Mouse (Mus musculus): Measurements from ENCODE around the gene Cd28. TPM values are rescaled to one million over a fixed set of nuclear protein-coding genes. Genes with fewer than 3 reads are reported as not detected.

Gene Cd28
- polyA plus RNA-seq (2014; fragmentation: Nextera tagmentation; extraction: Ambion mirVana): 0.15 and 0.42 TPM in 2 replicates

DNA sequence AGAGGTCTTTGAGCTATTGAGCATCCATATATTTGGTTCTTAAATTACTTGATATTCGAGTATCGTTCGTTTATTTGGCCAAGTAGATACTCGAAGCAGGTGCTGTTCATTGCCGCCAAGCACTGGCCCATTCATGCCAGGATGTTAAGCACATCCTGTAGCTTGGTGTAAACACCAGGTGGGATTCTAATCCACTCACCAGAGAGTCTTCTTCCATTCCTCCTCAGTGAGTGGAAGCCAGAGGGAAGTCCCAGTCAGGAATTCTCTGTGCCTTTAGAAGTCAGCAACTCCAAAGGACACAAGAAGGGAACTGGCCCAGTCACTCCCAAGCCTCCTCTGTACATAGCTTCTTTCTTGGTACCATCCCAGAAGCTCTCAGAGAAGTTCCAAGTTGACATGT is at the start of gene Cd28:
TSS of gene Cd28 (plus strand) at position 234 of the 400 bp plus-strand sequence.
- Histone ChIP-seq H3K4me2 (ENCODE audit: low read length) (no peak within 1 kb of the TSS), H3K4me3 (ENCODE audit: control insufficient read depth in 1 of 2, insufficient read depth in 1 of 2, low read depth in 1 of 2, low read length in 2 of 2) (no peak within 1 kb of the TSS), H3K27me3 (ENCODE audit: control insufficient read depth, insufficient read depth, low read length) (no peaks in the 10 kb centered on the region), H3K4me1 (ENCODE audit: control insufficient read depth in 2 of 2, insufficient read depth in 2 of 2, low read length in 2 of 2) (peaks cover 9 to 11% of the 10 kb centered on the region in 2 experiments), H3K9ac (ENCODE audit: low read length) (no peak within 1 kb of the TSS; the same call in 1 of the 2 replicates), H3K27ac (replicated peaks in 1 of 2; ENCODE audit: control insufficient read depth in 1 of 2, insufficient read depth in 1 of 2, low read depth in 2 of 2, low read length in 2 of 2) (peak within 1 kb of the TSS; percentile 82 to 83), H3K9me3 (ENCODE audit: control insufficient read depth, low read length) (no peaks in the 10 kb centered on the region), H3K36me3 (ENCODE audit: control insufficient read depth, insufficient read depth, low read length) (no peaks in the 10 kb centered on the region)
- 82% methylated on average over 5 of the region's 5 CpGs for WGBS
- ATAC-seq (ENCODE audit: insufficient number of reproducible peaks, insufficient read depth, low FRiP score, low read depth): no peak

GRCm38 (mm10) chr1:60667873-60668616 is 48.6 kb upstream of the Cd28 start:
- Histone ChIP-seq H3K4me1 (ENCODE audit: control insufficient read depth in 2 of 2, insufficient read depth in 2 of 2, low read length in 2 of 2) (peaks cover 0 to 6% of the 10 kb centered on the region in 2 experiments; a peak in 1 of 4 replicates), H3K4me2 (ENCODE audit: low read length) (peak overlapping the region; percentile 21), H3K9me3 (ENCODE audit: control insufficient read depth, low read length) (no peaks in the 10 kb centered on the region), H3K27me3 (ENCODE audit: control insufficient read depth, insufficient read depth, low read length) (no peaks in the 10 kb centered on the region), H3K9ac (ENCODE audit: low read length) (no peak overlapping the region), H3K4me3 (ENCODE audit: control insufficient read depth in 1 of 2, insufficient read depth in 1 of 2, low read depth in 1 of 2, low read length in 2 of 2) (no peak overlapping the region), H3K27ac (replicated peaks in 1 of 2; ENCODE audit: control insufficient read depth in 1 of 2, insufficient read depth in 1 of 2, low read depth in 2 of 2, low read length in 2 of 2) (peak overlapping the region; percentile 30 to 47; a peak in 2 of 4 replicates), H3K36me3 (ENCODE audit: control insufficient read depth, insufficient read depth, low read length) (no peaks in the 10 kb centered on the region)
- no peak for ATAC-seq (ENCODE audit: insufficient number of reproducible peaks, insufficient read depth, low FRiP score, low read depth)
- 73% methylated on average over 17 of the region's 17 CpGs for WGBS

DNA sequence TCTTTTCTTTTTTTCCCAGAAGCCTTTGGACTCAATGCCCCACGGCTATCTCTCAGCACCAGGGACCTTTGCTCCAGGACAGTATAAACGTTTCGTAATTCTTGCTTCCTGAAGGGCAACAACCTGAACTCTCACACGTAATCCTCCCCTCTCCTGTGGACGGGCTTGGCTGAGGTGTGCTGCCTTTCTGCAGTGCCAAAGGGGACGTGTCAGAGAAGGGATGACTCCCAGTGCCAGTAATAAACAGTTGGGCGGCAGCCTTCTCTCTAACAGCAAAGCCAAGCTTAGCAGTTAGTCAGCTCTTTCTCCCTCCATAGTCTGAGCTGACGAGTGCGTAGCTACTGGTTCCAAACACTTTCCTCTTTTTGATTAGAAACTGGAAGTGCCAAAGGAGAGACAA is 47.6 kb upstream of the Cd28 start:
- H3K9ac ChIP-seq (ENCODE audit: low read length): no peak overlapping the region
- no peak for ATAC-seq (ENCODE audit: insufficient number of reproducible peaks, insufficient read depth, low FRiP score, low read depth)
- WGBS: 69% methylated on average over 9 of the region's 9 CpGs

DNA sequence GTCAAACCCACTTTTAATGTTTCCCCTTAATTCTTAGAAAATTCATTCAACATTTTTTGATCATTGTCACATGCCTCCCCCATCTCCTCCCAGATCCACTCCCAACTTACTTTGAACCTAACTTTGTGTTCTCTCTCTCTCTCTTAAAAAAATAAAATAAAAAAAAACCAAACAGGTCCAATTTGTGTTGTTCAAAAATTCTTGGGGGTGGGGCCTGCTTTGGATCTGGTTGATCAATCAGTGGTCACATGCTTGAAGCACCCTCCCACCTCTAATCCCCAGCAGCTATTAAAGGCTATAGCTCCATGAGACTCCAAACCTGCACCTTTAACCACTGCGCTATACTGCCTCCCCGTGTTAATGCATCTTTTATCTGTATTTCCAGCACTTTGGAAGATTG is 46.9 kb upstream of the Cd28 start:
- Histone ChIP-seq H3K27me3 (ENCODE audit: control insufficient read depth, insufficient read depth, low read length) (no peaks in the 10 kb centered on the region), H3K4me2 (ENCODE audit: low read length) (no peak overlapping the region), H3K9me3 (ENCODE audit: control insufficient read depth, low read length) (no peaks in the 10 kb centered on the region), H3K4me3 (ENCODE audit: control insufficient read depth in 1 of 2, insufficient read depth in 1 of 2, low read depth in 1 of 2, low read length in 2 of 2) (no peak overlapping the region), H3K27ac (replicated peaks in 1 of 2; ENCODE audit: control insufficient read depth in 1 of 2, insufficient read depth in 1 of 2, low read depth in 2 of 2, low read length in 2 of 2) (no peak overlapping the region; a peak in 2 of 4 replicates), H3K9ac (ENCODE audit: low read length) (no peak overlapping the region), H3K36me3 (ENCODE audit: control insufficient read depth, insufficient read depth, low read length) (no peaks in the 10 kb centered on the region), H3K4me1 (ENCODE audit: control insufficient read depth in 2 of 2, insufficient read depth in 2 of 2, low read length in 2 of 2) (peaks cover 0 to 6% of the 10 kb centered on the region in 2 experiments; a peak in 1 of 4 replicates)
- no peak for ATAC-seq (ENCODE audit: insufficient number of reproducible peaks, insufficient read depth, low FRiP score, low read depth)
- 85% methylated on average over 2 of the region's 2 CpGs for WGBS

More for the DNA sequence above, 47.6 kb upstream of the Cd28 start:
- Histone ChIP-seq H3K9me3 (ENCODE audit: control insufficient read depth, low read length) (no peaks in the 10 kb centered on the region), H3K4me3 (ENCODE audit: control insufficient read depth in 1 of 2, insufficient read depth in 1 of 2, low read depth in 1 of 2, low read length in 2 of 2) (no peak overlapping the region), H3K4me2 (ENCODE audit: low read length) (no peak overlapping the region), H3K36me3 (ENCODE audit: control insufficient read depth, insufficient read depth, low read length) (no peaks in the 10 kb centered on the region), H3K27ac (replicated peaks in 1 of 2; ENCODE audit: control insufficient read depth in 1 of 2, insufficient read depth in 1 of 2, low read depth in 2 of 2, low read length in 2 of 2) (no peak overlapping the region; a peak in 1 of 4 replicates), H3K27me3 (ENCODE audit: control insufficient read depth, insufficient read depth, low read length) (no peaks in the 10 kb centered on the region), H3K4me1 (ENCODE audit: control insufficient read depth in 2 of 2, insufficient read depth in 2 of 2, low read length in 2 of 2) (peaks cover 0 to 6% of the 10 kb centered on the region in 2 experiments; a peak in 1 of 4 replicates)

DNA sequence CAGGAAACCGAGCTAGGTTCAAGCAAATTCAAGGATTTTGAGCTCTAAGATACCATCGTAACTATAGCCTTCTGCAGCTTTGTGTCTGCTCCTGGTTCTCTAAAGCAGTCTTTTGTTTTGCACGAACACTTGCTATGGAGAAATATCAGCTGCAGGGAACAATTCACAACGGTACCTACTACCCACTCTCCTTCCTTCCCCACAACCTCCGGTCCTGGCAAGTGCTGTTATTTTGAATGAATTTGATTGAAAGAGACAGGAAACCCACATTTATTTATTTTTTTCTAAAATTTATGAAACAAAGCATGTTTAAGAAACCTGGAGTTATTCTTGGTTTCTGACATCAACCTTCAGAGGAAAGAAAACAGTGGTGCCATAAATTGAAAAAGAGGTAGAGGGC is 46.4 kb upstream of the Cd28 start:
- no peak overlapping the region for H3K4me2 ChIP-seq (ENCODE audit: low read length)
- H3K36me3 ChIP-seq (ENCODE audit: control insufficient read depth, insufficient read depth, low read length): no peaks in the 10 kb centered on the region
- H3K9ac ChIP-seq (ENCODE audit: low read length): no peak overlapping the region
- no peak for ATAC-seq (ENCODE audit: insufficient number of reproducible peaks, insufficient read depth, low FRiP score, low read depth)
- H3K4me3 ChIP-seq (ENCODE audit: control insufficient read depth in 1 of 2, insufficient read depth in 1 of 2, low read depth in 1 of 2, low read length in 2 of 2): no peak overlapping the region
- H3K27ac ChIP-seq (replicated peaks in 1 of 2; ENCODE audit: control insufficient read depth in 1 of 2, insufficient read depth in 1 of 2, low read depth in 2 of 2, low read length in 2 of 2): no peak overlapping the region
- H3K27me3 ChIP-seq (ENCODE audit: control insufficient read depth, insufficient read depth, low read length): no peaks in the 10 kb centered on the region
- 75% methylated on average over 5 of the region's 5 CpGs for WGBS
- no peaks in the 10 kb centered on the region for H3K9me3 ChIP-seq (ENCODE audit: control insufficient read depth, low read length)
- peaks cover 0 to 6% of the 10 kb centered on the region in 2 experiments; a peak in 1 of 4 replicates for H3K4me1 ChIP-seq (ENCODE audit: control insufficient read depth in 2 of 2, insufficient read depth in 2 of 2, low read length in 2 of 2)

DNA sequence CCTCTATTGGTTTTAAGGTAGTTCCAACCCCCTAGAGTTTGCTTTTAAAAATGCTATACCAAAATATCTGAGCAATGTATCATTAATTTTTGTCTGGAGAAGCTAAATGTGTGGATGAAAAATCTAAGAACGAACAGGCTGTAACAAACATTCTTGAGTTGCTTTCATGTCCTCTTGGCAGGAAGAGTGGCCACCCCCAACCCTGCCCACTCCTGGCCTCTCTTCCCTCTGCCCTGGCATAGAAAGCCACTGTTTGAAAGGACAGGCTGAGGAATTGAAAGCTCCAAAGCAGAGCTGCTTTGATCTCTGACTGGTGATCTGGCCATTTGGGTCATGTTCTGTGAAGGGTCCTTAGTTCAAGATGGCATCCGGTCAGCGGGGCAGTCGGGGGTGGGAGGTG is 32.8 kb upstream of the Cd28 start:
- no peak overlapping the region for H3K4me2 ChIP-seq (ENCODE audit: low read length)
- ATAC-seq (ENCODE audit: insufficient number of reproducible peaks, insufficient read depth, low FRiP score, low read depth): no peak
- WGBS: 83% methylated on average over 4 of the region's 4 CpGs
- no peak overlapping the region for H3K4me3 ChIP-seq (ENCODE audit: control insufficient read depth in 1 of 2, insufficient read depth in 1 of 2, low read depth in 1 of 2, low read length in 2 of 2)
- no peaks in the 10 kb centered on the region for H3K27me3 ChIP-seq (ENCODE audit: control insufficient read depth, insufficient read depth, low read length)
- no peak overlapping the region for H3K27ac ChIP-seq (replicated peaks in 1 of 2; ENCODE audit: control insufficient read depth in 1 of 2, insufficient read depth in 1 of 2, low read depth in 2 of 2, low read length in 2 of 2)
- no peaks in the 10 kb centered on the region for H3K9me3 ChIP-seq (ENCODE audit: control insufficient read depth, low read length)
- no peak overlapping the region for H3K9ac ChIP-seq (ENCODE audit: low read length)
- H3K4me1 ChIP-seq (ENCODE audit: control insufficient read depth in 2 of 2, insufficient read depth in 2 of 2, low read length in 2 of 2): no peaks in the 10 kb centered on the region
- H3K36me3 ChIP-seq (ENCODE audit: control insufficient read depth, insufficient read depth, low read length): no peaks in the 10 kb centered on the region

- 73% methylated on average over 3 of the region's 3 CpGs for WGBS
- H3K27ac ChIP-seq (replicated peaks in 1 of 2; ENCODE audit: control insufficient read depth in 1 of 2, insufficient read depth in 1 of 2, low read depth in 2 of 2, low read length in 2 of 2): no peak overlapping the region
- H3K4me3 ChIP-seq (ENCODE audit: control insufficient read depth in 1 of 2, insufficient read depth in 1 of 2, low read depth in 1 of 2, low read length in 2 of 2): no peak overlapping the region
- no peaks in the 10 kb centered on the region for H3K36me3 ChIP-seq (ENCODE audit: control insufficient read depth, insufficient read depth, low read length)
- no peaks in the 10 kb centered on the region for H3K27me3 ChIP-seq (ENCODE audit: control insufficient read depth, insufficient read depth, low read length)
- H3K9ac ChIP-seq (ENCODE audit: low read length): no peak overlapping the region
- H3K4me1 ChIP-seq (ENCODE audit: control insufficient read depth in 2 of 2, insufficient read depth in 2 of 2, low read length in 2 of 2): no peaks in the 10 kb centered on the region
- no peaks in the 10 kb centered on the region for H3K9me3 ChIP-seq (ENCODE audit: control insufficient read depth, low read length)
- no peak for ATAC-seq (ENCODE audit: insufficient number of reproducible peaks, insufficient read depth, low FRiP score, low read depth)
- no peak overlapping the region for H3K4me2 ChIP-seq (ENCODE audit: low read length)
These were observed 20.3 kb upstream of the Cd28 start for GRCm38 (mm10) chr1:60696115-60696895.

All from heart, embryonic 14.5 days (tissue).